Mouse (Mus musculus): ENCODE data around the gene Sectm1a. TPM values are rescaled to one million over a fixed set of nuclear protein-coding genes. Genes with fewer than 3 reads are reported as not detected.

Sectm1a gene
- total RNA-seq, 1 experiment = not detected

DNA sequence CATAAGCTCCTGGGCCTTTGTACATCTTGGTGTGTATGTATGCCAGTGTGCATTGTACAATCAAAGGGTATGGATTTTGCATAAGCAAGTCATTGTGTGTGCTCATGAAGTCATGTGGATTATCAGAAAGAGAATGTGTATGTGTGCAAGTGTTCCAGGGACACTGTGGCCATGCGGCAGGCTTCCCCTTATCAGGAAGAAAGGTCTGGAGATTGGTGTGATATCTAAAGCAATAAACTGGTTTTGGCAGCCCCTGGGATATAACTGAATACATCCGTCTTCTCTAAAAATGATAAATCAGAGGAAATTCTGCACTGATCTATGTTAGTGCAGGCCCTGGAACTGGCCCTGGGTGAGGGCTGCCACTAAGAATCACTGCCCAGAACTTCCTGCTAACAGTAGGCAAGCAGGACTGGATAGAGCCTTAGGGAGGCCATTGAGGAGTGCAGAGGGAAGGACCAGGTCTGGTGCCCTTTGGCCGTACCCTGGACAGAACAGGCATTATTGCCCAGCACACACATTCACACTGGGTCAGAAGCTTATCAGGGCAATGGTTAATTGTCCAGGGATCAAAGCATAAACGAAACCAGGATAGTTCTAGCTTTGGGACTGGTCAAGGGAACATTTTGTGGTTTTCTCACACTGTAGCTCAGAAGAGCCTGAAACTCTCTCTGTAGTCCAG lies 20.2 kb upstream of the Sectm1a start:
- H3K4me3 ChIP-seq (ENCODE audit: insufficient read depth in 1 of 2, low read depth in 1 of 2, low read length in 2 of 2, poor library complexity in 1 of 2, severe bottlenecking in 1 of 2) = no peak overlapping the region
- no peak for TF ChIP-seq ZC3H11A (IDR thresholded peaks at IDR 0.05; ENCODE audit: borderline replicate concordance, low read depth, low read length)
- no peak for TF ChIP-seq CHD2 (IDR thresholded peaks at IDR 0.05; ENCODE audit: low read depth, low read length)
- TF ChIP-seq HCFC1 (IDR thresholded peaks at IDR 0.05; ENCODE audit: borderline replicate concordance, insufficient read depth, low read length) = no peak
- TF ChIP-seq MAFK (IDR thresholded peaks at IDR 0.05; ENCODE audit: insufficient read depth, low read depth, low read length) = no peak
- no peak for TF ChIP-seq ZNF384 (IDR thresholded peaks at IDR 0.05; ENCODE audit: low read depth, low read length)
- H3K4me1 ChIP-seq (ENCODE audit: control insufficient read depth in 2 of 2, insufficient read depth in 2 of 2, low read length in 2 of 2, poor library complexity in 1 of 2) = no peaks in the 10 kb centered on the region
- no peak overlapping the region for H3K9ac ChIP-seq (ENCODE audit: insufficient read depth, low read depth, low read length, poor library complexity, severe bottlenecking)
- no peaks in the 10 kb centered on the region for H3K36me3 ChIP-seq (ENCODE audit: control insufficient read depth, insufficient read depth, low read length, poor library complexity, severe bottlenecking)
- in situ Hi-C loops (cut with MboI; ENCODE audit: low sequenced_read_pairs in 2 of 2, unreplicated experiment in 2 of 2) = no loop called here
- DNase-seq (ENCODE audit: low read depth, low spot score) = no peak
- H3K27ac ChIP-seq (ENCODE audit: insufficient read depth, low read depth, low read length, poor library complexity, severe bottlenecking) = no peak overlapping the region
- H3K9me3 ChIP-seq (ENCODE audit: control insufficient read depth, insufficient read depth, low read depth, low read length) = no peaks in the 10 kb centered on the region

- no peak overlapping the region for H3K4me3 ChIP-seq (ENCODE audit: insufficient read depth in 1 of 2, low read depth in 1 of 2, low read length in 2 of 2, poor library complexity in 1 of 2, severe bottlenecking in 1 of 2)
- no peak overlapping the region for H3K27ac ChIP-seq (ENCODE audit: insufficient read depth, low read depth, low read length, poor library complexity, severe bottlenecking)
- TF ChIP-seq HCFC1 (IDR thresholded peaks at IDR 0.05; ENCODE audit: borderline replicate concordance, insufficient read depth, low read length) (no peak), MAFK (IDR thresholded peaks at IDR 0.05; ENCODE audit: insufficient read depth, low read depth, low read length) (no peak), ZNF384 (IDR thresholded peaks at IDR 0.05; ENCODE audit: low read depth, low read length) (no peak), CHD2 (IDR thresholded peaks at IDR 0.05; ENCODE audit: low read depth, low read length) (no peak), ZC3H11A (IDR thresholded peaks at IDR 0.05; ENCODE audit: borderline replicate concordance, low read depth, low read length) (no peak)
- H3K9ac ChIP-seq (ENCODE audit: insufficient read depth, low read depth, low read length, poor library complexity, severe bottlenecking) = no peak overlapping the region
- no peaks in the 10 kb centered on the region for H3K9me3 ChIP-seq (ENCODE audit: control insufficient read depth, insufficient read depth, low read depth, low read length)
- no peaks in the 10 kb centered on the region for H3K36me3 ChIP-seq (ENCODE audit: control insufficient read depth, insufficient read depth, low read length, poor library complexity, severe bottlenecking)
- no peak for DNase-seq (ENCODE audit: low read depth, low spot score)
- in situ Hi-C loops (cut with MboI; ENCODE audit: low sequenced_read_pairs in 2 of 2, unreplicated experiment in 2 of 2) = no loop called here
- H3K4me1 ChIP-seq (ENCODE audit: control insufficient read depth in 2 of 2, insufficient read depth in 2 of 2, low read length in 2 of 2, poor library complexity in 1 of 2) = no peaks in the 10 kb centered on the region
Observed at GRCm38 (mm10) chr11:121100692-121101091, 19.7 kb upstream of the Sectm1a start.

- Histone ChIP-seq H3K9me3 (ENCODE audit: control insufficient read depth, insufficient read depth, low read depth, low read length) (no peaks in the 10 kb centered on the region), H3K4me1 (ENCODE audit: control insufficient read depth in 2 of 2, insufficient read depth in 2 of 2, low read length in 2 of 2, poor library complexity in 1 of 2) (no peaks in the 10 kb centered on the region), H3K36me3 (ENCODE audit: control insufficient read depth, insufficient read depth, low read length, poor library complexity, severe bottlenecking) (no peaks in the 10 kb centered on the region), H3K9ac (ENCODE audit: insufficient read depth, low read depth, low read length, poor library complexity, severe bottlenecking) (no peak overlapping the region), H3K27ac (ENCODE audit: insufficient read depth, low read depth, low read length, poor library complexity, severe bottlenecking) (no peak overlapping the region), H3K4me3 (ENCODE audit: insufficient read depth in 1 of 2, low read depth in 1 of 2, low read length in 2 of 2, poor library complexity in 1 of 2, severe bottlenecking in 1 of 2) (no peak overlapping the region)
- no peak for DNase-seq (ENCODE audit: low read depth, low spot score)
- in situ Hi-C loops (cut with MboI; ENCODE audit: low sequenced_read_pairs in 2 of 2, unreplicated experiment in 2 of 2) = no loop called here
- TF ChIP-seq ZNF384 (IDR thresholded peaks at IDR 0.05; ENCODE audit: low read depth, low read length) (no peak), MAFK (IDR thresholded peaks at IDR 0.05; ENCODE audit: insufficient read depth, low read depth, low read length) (no peak), HCFC1 (IDR thresholded peaks at IDR 0.05; ENCODE audit: borderline replicate concordance, insufficient read depth, low read length) (no peak), CHD2 (IDR thresholded peaks at IDR 0.05; ENCODE audit: low read depth, low read length) (no peak), ZC3H11A (IDR thresholded peaks at IDR 0.05; ENCODE audit: borderline replicate concordance, low read depth, low read length) (no peak)
Observed at GRCm38 (mm10) chr11:121099762-121100161, 18.7 kb upstream of the Sectm1a start.

DNA sequence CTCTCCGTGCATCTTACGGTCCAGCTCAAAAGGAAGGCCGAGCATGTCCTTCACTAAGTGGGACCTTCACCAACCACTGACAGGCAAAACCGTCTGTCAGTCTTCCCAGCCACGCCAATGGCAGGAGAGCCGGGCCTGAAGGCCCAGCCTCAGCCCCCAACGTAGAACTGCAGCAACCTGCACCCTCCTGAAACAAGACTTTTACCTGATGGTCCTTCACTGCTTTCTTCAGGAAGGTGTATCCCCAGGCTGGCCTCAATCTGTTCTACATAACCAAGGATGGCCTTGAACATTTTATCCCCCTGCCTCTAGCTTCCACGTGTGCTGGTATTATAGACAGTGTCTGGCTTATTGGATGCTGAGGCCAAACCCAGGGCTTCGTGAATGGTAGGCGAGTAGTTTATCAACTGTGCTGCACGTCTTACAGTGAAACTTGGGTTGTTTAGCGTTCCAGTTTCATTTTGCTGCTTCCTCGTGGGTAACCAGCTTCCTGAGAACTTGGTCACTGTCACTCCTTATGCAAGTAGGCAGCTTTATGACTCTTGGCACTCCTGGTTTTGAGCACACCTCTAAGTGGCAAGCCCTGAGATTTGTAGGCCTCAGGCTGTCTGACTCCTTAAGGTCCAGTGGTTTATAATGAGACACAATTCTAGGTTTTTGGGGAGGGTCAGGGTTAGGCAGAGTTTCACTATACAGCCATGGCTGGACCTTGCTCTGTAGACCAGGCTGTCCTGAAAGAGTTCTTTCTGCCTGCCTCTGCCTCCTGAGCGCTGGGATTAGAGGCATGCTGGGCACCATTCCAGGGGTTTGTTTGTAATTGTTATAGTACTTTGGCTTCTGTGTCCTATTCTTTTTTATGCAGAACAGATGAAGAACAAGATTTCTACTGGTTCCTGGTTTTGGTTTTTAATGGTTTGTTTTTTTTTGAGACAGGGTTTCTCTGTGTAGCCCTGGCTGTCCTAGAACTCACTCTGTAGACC lies 11.9 kb upstream of the Sectm1a start:
- TF ChIP-seq HCFC1 (IDR thresholded peaks at IDR 0.05; ENCODE audit: borderline replicate concordance, insufficient read depth, low read length) (no peak), MAFK (IDR thresholded peaks at IDR 0.05; ENCODE audit: insufficient read depth, low read depth, low read length) (no peak), ZC3H11A (IDR thresholded peaks at IDR 0.05; ENCODE audit: borderline replicate concordance, low read depth, low read length) (no peak), CHD2 (IDR thresholded peaks at IDR 0.05; ENCODE audit: low read depth, low read length) (no peak), ZNF384 (IDR thresholded peaks at IDR 0.05; ENCODE audit: low read depth, low read length) (no peak)
- Histone ChIP-seq H3K36me3 (ENCODE audit: control insufficient read depth, insufficient read depth, low read length, poor library complexity, severe bottlenecking) (no peaks in the 10 kb centered on the region), H3K9ac (ENCODE audit: insufficient read depth, low read depth, low read length, poor library complexity, severe bottlenecking) (no peak overlapping the region), H3K4me1 (ENCODE audit: control insufficient read depth in 2 of 2, insufficient read depth in 2 of 2, low read length in 2 of 2, poor library complexity in 1 of 2) (no peaks in the 10 kb centered on the region), H3K4me3 (ENCODE audit: insufficient read depth in 1 of 2, low read depth in 1 of 2, low read length in 2 of 2, poor library complexity in 1 of 2, severe bottlenecking in 1 of 2) (no peak overlapping the region), H3K27ac (ENCODE audit: insufficient read depth, low read depth, low read length, poor library complexity, severe bottlenecking) (no peak overlapping the region), H3K9me3 (ENCODE audit: control insufficient read depth, insufficient read depth, low read depth, low read length) (no peaks in the 10 kb centered on the region)
- no peak for DNase-seq (ENCODE audit: low read depth, low spot score)
- in situ Hi-C loops (cut with MboI; ENCODE audit: low sequenced_read_pairs in 2 of 2, unreplicated experiment in 2 of 2) = no loop called here
